Mouse (Mus musculus) forebrain, embryonic 11.5 days (tissue): ENCODE results near the gene Cyren. TPM values are rescaled to one million over a fixed set of nuclear protein-coding genes. Genes with fewer than 3 reads are reported as not detected.
A peak's percentile ranks its signal among the peaks of the same experiment; 100 is the strongest.

Experiments used
- ATAC-seq: fragments of 200-750 bp; cut with Nextera tagmentation; replicated peaks from 2 replicates; pipeline ENCODE4 v1.8.0; 2017; ENCODE audit warnings: moderate TSS enrichment; ENCODE audit not compliant: low FRiP score
- DNase-seq: peaks from one replicate; pipeline ENCODE4 v3.0.0-alpha.2; 2017; ENCODE audit warnings: low spot score
- H3K27ac ChIP-seq: fragments of 300-500 bp; sonication (generic); 2 replicates; pipeline ENCODE4 v1.5.1; 2014; ENCODE audit warnings: low read depth, low read length
- H3K27me3 ChIP-seq: fragments of 300-500 bp; sonication (generic); 2 replicates; pipeline ENCODE4 v1.6.1; 2014; ENCODE audit warnings: mild to moderate bottlenecking, low read length, mixed read lengths; ENCODE audit not compliant: control insufficient read depth, insufficient read depth
- H3K36me3 ChIP-seq: fragments of 300-500 bp; sonication (generic); 2 replicates; pipeline ENCODE4 v1.6.1; 2014; ENCODE audit warnings: mild to moderate bottlenecking, low read length, moderate library complexity, mixed read lengths; ENCODE audit not compliant: control insufficient read depth, insufficient read depth
- H3K4me1 ChIP-seq: fragments of 300-500 bp; sonication (generic); replicated peaks from 2 replicates; pipeline ENCODE4 v1.6.1; 2014; ENCODE audit warnings: low read length, mixed read lengths; ENCODE audit not compliant: control insufficient read depth, insufficient read depth
- H3K4me2 ChIP-seq: fragments of 300-500 bp; sonication (generic); 2 replicates; pipeline ENCODE4 v1.6.1; 2014; ENCODE audit warnings: low read depth, mild to moderate bottlenecking, low read length, moderate library complexity, mixed read lengths; ENCODE audit not compliant: severe bottlenecking
- H3K4me3 ChIP-seq: fragments of 300-500 bp; sonication (generic); 2 replicates; pipeline ENCODE4 v1.5.1; 2014; ENCODE audit warnings: low read depth, low read length
- H3K9ac ChIP-seq: fragments of 300-500 bp; sonication (generic); 2 replicates; pipeline ENCODE4 v1.6.1; 2014; ENCODE audit warnings: low read length
- H3K9me3 ChIP-seq: fragments of 300-500 bp; sonication (generic); 2 replicates; pipeline ENCODE4 v1.6.1; 2016; ENCODE audit warnings: low read length, mixed read lengths; ENCODE audit not compliant: control insufficient read depth
- WGBS: fragments of 180-500 bp; shearing (Covaris S2); extraction: QIAGEN DNeasy Blood & Tissue Kit; methylation state at CpG from one replicate; pipeline ENCODE4 v1.1.7; 2014; 5-methylcytosine and 5-hydroxymethylcytosine counted together
- polyA plus RNA-seq: library from polyadenylated mRNA; unstranded; fragments of >200 nt; fragmentation: Nextera tagmentation; extraction: Ambion mirVana; gene quantifications from 2 replicates; pipeline ENCODE4 v1.2.1, GENCODE M21; 2014

Cyren gene
- 13.7 and 13.9 TPM in 2 replicates for polyA plus RNA-seq

GRCm38 (mm10) chr6:34877509-34878321 is at the start of gene Cyren:
TSS of gene Cyren (minus strand) at chr6:34878060.
- H3K27me3 ChIP-seq = no peaks in the 10 kb centered on the region
- peak; percentile 94 for DNase-seq
- H3K4me2 ChIP-seq = peak within 1 kb of the TSS; percentile 73
- peak within 1 kb of the TSS; percentile 89 for H3K9ac ChIP-seq
- under 1% methylated on average over 56 of the region's 56 CpGs for WGBS
- H3K36me3 ChIP-seq = no peaks in the 10 kb centered on the region; the same call in 1 of the 2 replicates
- peak; percentile 94 for ATAC-seq
- H3K9me3 ChIP-seq = no peaks in the 10 kb centered on the region
- peak within 1 kb of the TSS; percentile 77 for H3K27ac ChIP-seq
- peaks cover 5% of the 10 kb centered on the region; the same call in 1 of the 2 replicates for H3K4me1 ChIP-seq
- H3K4me3 ChIP-seq = peak within 1 kb of the TSS; percentile 70

GRCm38 (mm10) chr6:34927594-34927993 is 49.7 kb upstream of the Cyren start:
- H3K4me2 ChIP-seq = no peak overlapping the region
- DNase-seq (no peak), ATAC-seq (no peak)
- no peak overlapping the region for H3K9ac ChIP-seq
- WGBS = 94% methylated on average over 8 of the region's 8 CpGs
- no peak overlapping the region for H3K4me3 ChIP-seq
- H3K9me3 ChIP-seq = no peaks in the 10 kb centered on the region
- H3K27ac ChIP-seq = no peak overlapping the region
- no peaks in the 10 kb centered on the region for H3K4me1 ChIP-seq
- H3K36me3 ChIP-seq = no peaks in the 10 kb centered on the region
- H3K27me3 ChIP-seq = no peaks in the 10 kb centered on the region

GRCm38 (mm10) chr6:34927156-34927555 is 49.3 kb upstream of the Cyren start:
- WGBS = 39% methylated on average over 4 of the region's 4 CpGs
- Histone ChIP-seq H3K9ac (no peak overlapping the region), H3K9me3 (no peaks in the 10 kb centered on the region), H3K36me3 (no peaks in the 10 kb centered on the region), H3K27ac (no peak overlapping the region), H3K27me3 (no peaks in the 10 kb centered on the region), H3K4me2 (no peak overlapping the region), H3K4me3 (no peak overlapping the region), H3K4me1 (no peaks in the 10 kb centered on the region)
- ATAC-seq (0 out of 2 replicates have a peak, but pooled peaks have one; percentile 30), DNase-seq (peak; percentile 83)

GRCm38 (mm10) chr6:34921941-34922340 is 44.1 kb upstream of the Cyren start:
- ATAC-seq = no peak

GRCm38 (mm10) chr6:34920631-34921030 is 42.8 kb upstream of the Cyren start:
- H3K27ac ChIP-seq = no peak overlapping the region
- no peaks in the 10 kb centered on the region for H3K9me3 ChIP-seq
- no peak overlapping the region for H3K9ac ChIP-seq
- no peak overlapping the region for H3K4me3 ChIP-seq
- DNase-seq (no peak), ATAC-seq (no peak)
- no peak overlapping the region for H3K4me2 ChIP-seq
- H3K27me3 ChIP-seq = no peaks in the 10 kb centered on the region
- no peaks in the 10 kb centered on the region for H3K4me1 ChIP-seq
- 97% methylated on average over 12 of the region's 12 CpGs for WGBS
- no peaks in the 10 kb centered on the region for H3K36me3 ChIP-seq

More at GRCm38 (mm10) chr6:34921941-34922340, 44.1 kb upstream of the Cyren start:
- H3K27me3 ChIP-seq = no peaks in the 10 kb centered on the region
- no peak overlapping the region for H3K4me3 ChIP-seq
- no peaks in the 10 kb centered on the region for H3K9me3 ChIP-seq
- no peaks in the 10 kb centered on the region for H3K36me3 ChIP-seq
- H3K27ac ChIP-seq = no peak overlapping the region
- H3K9ac ChIP-seq = no peak overlapping the region
- no peak overlapping the region for H3K4me2 ChIP-seq
- no peaks in the 10 kb centered on the region for H3K4me1 ChIP-seq
- DNase-seq = peak; percentile 69
- WGBS = 58% methylated on average over 13 of the region's 14 CpGs

GRCm38 (mm10) chr6:34919956-34920355 is 42.1 kb upstream of the Cyren start, which contains the start of gene Stra8:
TSS of gene Stra8 (plus strand) at chr6:34920163.
- Histone ChIP-seq H3K4me1 (no peaks in the 10 kb centered on the region), H3K27me3 (no peaks in the 10 kb centered on the region), H3K4me3 (no peak within 1 kb of the TSS), H3K27ac (no peak within 1 kb of the TSS), H3K9me3 (no peaks in the 10 kb centered on the region), H3K9ac (no peak within 1 kb of the TSS), H3K36me3 (no peaks in the 10 kb centered on the region), H3K4me2 (no peak within 1 kb of the TSS)
- 47% methylated on average over 10 of the region's 10 CpGs for WGBS
- ATAC-seq (no peak), DNase-seq (no peak)

GRCm38 (mm10) chr6:34919146-34919545 is 41.3 kb upstream of the Cyren start:
- Histone ChIP-seq H3K4me3 (no peak overlapping the region), H3K27me3 (no peaks in the 10 kb centered on the region), H3K4me2 (no peak overlapping the region), H3K27ac (no peak overlapping the region), H3K4me1 (no peaks in the 10 kb centered on the region), H3K36me3 (no peaks in the 10 kb centered on the region), H3K9ac (no peak overlapping the region), H3K9me3 (no peaks in the 10 kb centered on the region)
- ATAC-seq (no peak), DNase-seq (no peak)
- 76% methylated on average over 7 of the region's 7 CpGs for WGBS

- Histone ChIP-seq H3K36me3 (no peaks in the 10 kb centered on the region), H3K9ac (no peak overlapping the region), H3K9me3 (no peaks in the 10 kb centered on the region), H3K27ac (no peak overlapping the region), H3K4me3 (no peak overlapping the region), H3K4me1 (no peaks in the 10 kb centered on the region), H3K27me3 (no peaks in the 10 kb centered on the region), H3K4me2 (no peak overlapping the region)
- no peak for DNase-seq
- no peak for ATAC-seq
- WGBS = 83% methylated on average over 3 of the region's 3 CpGs
Observed at GRCm38 (mm10) chr6:34914462-34914861, 36.6 kb upstream of the Cyren start.
